Mouse (Mus musculus): ENCODE data around the gene Dnal1.

DNA sequence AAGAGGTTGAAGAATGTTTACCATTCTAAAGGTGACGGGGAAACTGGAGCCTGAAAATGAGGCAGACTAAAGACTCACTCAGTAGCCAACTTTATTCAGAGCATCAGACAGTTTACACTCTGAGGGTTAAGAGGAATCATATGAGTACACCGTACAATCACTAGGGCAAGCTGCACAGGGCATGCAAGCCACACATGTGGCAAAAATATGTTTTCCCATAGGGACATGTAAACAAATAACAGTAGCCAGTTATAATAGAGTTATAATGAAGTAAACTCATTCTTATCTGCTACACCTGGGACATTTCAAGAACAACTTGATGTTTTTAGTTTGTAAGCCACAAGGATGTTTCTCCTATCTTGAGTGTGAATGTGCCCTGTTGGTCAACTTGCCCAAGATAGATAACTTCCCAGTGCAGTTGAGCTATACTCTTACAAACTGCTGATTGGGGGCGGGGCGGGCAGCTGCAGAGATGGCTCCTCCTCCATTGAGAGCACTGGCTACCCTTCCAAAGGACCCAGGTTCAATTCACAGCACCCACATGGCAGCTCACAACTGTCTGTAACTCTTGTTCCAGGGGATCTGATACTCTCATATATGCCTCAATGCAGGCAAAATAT lies 36.7 kb upstream of the Dnal1 start:
- TF ChIP-seq CTCF (IDR thresholded peaks at IDR 0.05; ENCODE audit: low read depth, low read length) (no peak), POLR2A (IDR thresholded peaks at IDR 0.05; ENCODE audit: borderline replicate concordance, low read depth, low read length) (no peak)
